Mouse (Mus musculus): ENCODE measurements at regions not wholly inside any gene's neighbourhood (a gene's known extent, or its start where the extent isn't known, plus 50 kb on each side); places are given as distances from the start of the nearest gene placed in this dataset.

GRCm38 (mm10) chr1:137738157-137738851 lies 437.2 kb downstream of the Ptprc start:
- H3K9me3 ChIP-seq = no peaks in the 10 kb centered on the region
- no peaks in the 10 kb centered on the region for H3K4me1 ChIP-seq
- no peak overlapping the region for H3K4me2 ChIP-seq (replicated peaks)
- H3K27me3 ChIP-seq = no peaks in the 10 kb centered on the region
- no peak for ATAC-seq (ENCODE audit: insufficient number of reproducible peaks, insufficient read depth, low FRiP score, low TSS enrichment)
- no peaks in the 10 kb centered on the region for H3K36me3 ChIP-seq
- no peak overlapping the region for H3K27ac ChIP-seq
- H3K9ac ChIP-seq = no peak overlapping the region
- no peak overlapping the region for H3K4me3 ChIP-seq
- WGBS = 22% methylated on average over 1 of the region's 1 CpGs

GRCm38 (mm10) chr1:137703882-137704281 lies 471.6 kb downstream of the Ptprc start:
- Histone ChIP-seq H3K4me2 (replicated peaks) (no peak overlapping the region), H3K9ac (no peak overlapping the region), H3K4me1 (no peaks in the 10 kb centered on the region), H3K27me3 (no peaks in the 10 kb centered on the region), H3K27ac (no peak overlapping the region), H3K4me3 (no peak overlapping the region), H3K36me3 (no peaks in the 10 kb centered on the region), H3K9me3 (no peaks in the 10 kb centered on the region)
- 78% methylated on average over 3 of the region's 3 CpGs for WGBS
- no peak for ATAC-seq (ENCODE audit: insufficient number of reproducible peaks, insufficient read depth, low FRiP score, low TSS enrichment)

- Histone ChIP-seq H3K36me3 (no peaks in the 10 kb centered on the region), H3K27me3 (no peaks in the 10 kb centered on the region), H3K9ac (no peak overlapping the region), H3K9me3 (no peaks in the 10 kb centered on the region), H3K27ac (no peak overlapping the region), H3K4me3 (no peak overlapping the region), H3K4me2 (replicated peaks) (no peak overlapping the region), H3K4me1 (no peaks in the 10 kb centered on the region)
- 87% methylated on average over 4 of the region's 4 CpGs for WGBS
- no peak for ATAC-seq (ENCODE audit: insufficient number of reproducible peaks, insufficient read depth, low FRiP score, low TSS enrichment)
Observed at GRCm38 (mm10) chr1:137698876-137699275, 476.6 kb downstream of the Ptprc start.

- no peak overlapping the region for H3K27ac ChIP-seq
- 78% methylated on average over 5 of the region's 5 CpGs for WGBS
- H3K27me3 ChIP-seq = no peaks in the 10 kb centered on the region
- no peaks in the 10 kb centered on the region for H3K9me3 ChIP-seq
- no peaks in the 10 kb centered on the region for H3K4me1 ChIP-seq
- no peak overlapping the region for H3K4me3 ChIP-seq
- no peak overlapping the region for H3K9ac ChIP-seq
- no peak for ATAC-seq (ENCODE audit: insufficient number of reproducible peaks, insufficient read depth, low FRiP score, low TSS enrichment)
- H3K36me3 ChIP-seq = no peaks in the 10 kb centered on the region
- H3K4me2 ChIP-seq (replicated peaks) = no peak overlapping the region
Observed at GRCm38 (mm10) chr1:137697289-137697688, 478.2 kb downstream of the Ptprc start.

GRCm38 (mm10) chr1:137696796-137697195 lies 478.7 kb downstream of the Ptprc start:
- Histone ChIP-seq H3K27me3 (no peaks in the 10 kb centered on the region), H3K4me3 (no peak overlapping the region), H3K36me3 (no peaks in the 10 kb centered on the region), H3K9me3 (no peaks in the 10 kb centered on the region), H3K27ac (no peak overlapping the region), H3K4me2 (replicated peaks) (no peak overlapping the region), H3K9ac (no peak overlapping the region), H3K4me1 (no peaks in the 10 kb centered on the region)
- ATAC-seq (ENCODE audit: insufficient number of reproducible peaks, insufficient read depth, low FRiP score, low TSS enrichment) = no peak
- WGBS = 34% methylated on average over 3 of the region's 3 CpGs

- no peak overlapping the region for H3K4me3 ChIP-seq
- H3K27me3 ChIP-seq = no peaks in the 10 kb centered on the region
- H3K36me3 ChIP-seq = no peaks in the 10 kb centered on the region
- 65% methylated on average over 3 of the region's 3 CpGs for WGBS
- no peak overlapping the region for H3K27ac ChIP-seq
- ATAC-seq (ENCODE audit: insufficient number of reproducible peaks, insufficient read depth, low FRiP score, low TSS enrichment) = no peak
- no peaks in the 10 kb centered on the region for H3K4me1 ChIP-seq
- no peak overlapping the region for H3K4me2 ChIP-seq (replicated peaks)
- no peak overlapping the region for H3K9ac ChIP-seq
- no peaks in the 10 kb centered on the region for H3K9me3 ChIP-seq
Observed at GRCm38 (mm10) chr1:137695751-137696150, 479.8 kb downstream of the Ptprc start.

GRCm38 (mm10) chr1:137692525-137692924 lies 483.0 kb downstream of the Ptprc start:
- Histone ChIP-seq H3K4me3 (no peak overlapping the region), H3K4me2 (replicated peaks) (no peak overlapping the region), H3K27ac (no peak overlapping the region), H3K4me1 (no peaks in the 10 kb centered on the region), H3K9ac (no peak overlapping the region), H3K36me3 (no peaks in the 10 kb centered on the region), H3K9me3 (no peaks in the 10 kb centered on the region), H3K27me3 (no peaks in the 10 kb centered on the region)
- ATAC-seq (ENCODE audit: insufficient number of reproducible peaks, insufficient read depth, low FRiP score, low TSS enrichment) = no peak
- 59% methylated on average over 2 of the region's 2 CpGs for WGBS

- Histone ChIP-seq H3K4me3 (no peak overlapping the region), H3K9me3 (no peaks in the 10 kb centered on the region), H3K27ac (no peak overlapping the region), H3K9ac (no peak overlapping the region), H3K4me2 (replicated peaks) (no peak overlapping the region), H3K27me3 (no peaks in the 10 kb centered on the region), H3K4me1 (no peaks in the 10 kb centered on the region), H3K36me3 (no peaks in the 10 kb centered on the region)
- ATAC-seq (ENCODE audit: insufficient number of reproducible peaks, insufficient read depth, low FRiP score, low TSS enrichment) = no peak
- 86% methylated on average over 9 of the region's 9 CpGs for WGBS
Observed at GRCm38 (mm10) chr1:137690860-137691595, 484.5 kb downstream of the Ptprc start.

- H3K4me2 ChIP-seq (replicated peaks) = no peak overlapping the region
- H3K27me3 ChIP-seq = no peaks in the 10 kb centered on the region
- H3K9ac ChIP-seq = no peak overlapping the region
- H3K4me3 ChIP-seq = no peak overlapping the region
- no peaks in the 10 kb centered on the region for H3K4me1 ChIP-seq
- ATAC-seq (ENCODE audit: insufficient number of reproducible peaks, insufficient read depth, low FRiP score, low TSS enrichment) = no peak
- no peaks in the 10 kb centered on the region for H3K9me3 ChIP-seq
- H3K36me3 ChIP-seq = no peaks in the 10 kb centered on the region
- 86% methylated on average over 5 of the region's 5 CpGs for WGBS
- H3K27ac ChIP-seq = no peak overlapping the region
Observed at GRCm38 (mm10) chr1:137670650-137671049, 504.9 kb downstream of the Ptprc start.

- Histone ChIP-seq H3K27ac (no peak overlapping the region), H3K36me3 (no peaks in the 10 kb centered on the region), H3K4me2 (replicated peaks) (no peak overlapping the region), H3K4me1 (no peaks in the 10 kb centered on the region), H3K9me3 (no peaks in the 10 kb centered on the region), H3K27me3 (no peaks in the 10 kb centered on the region), H3K9ac (no peak overlapping the region), H3K4me3 (no peak overlapping the region)
- ATAC-seq (ENCODE audit: insufficient number of reproducible peaks, insufficient read depth, low FRiP score, low TSS enrichment) = no peak
- 73% methylated on average over 3 of the region's 3 CpGs for WGBS
Observed at GRCm38 (mm10) chr1:137669849-137670248, 505.7 kb downstream of the Ptprc start.

- Histone ChIP-seq H3K9ac (no peak overlapping the region), H3K27me3 (no peaks in the 10 kb centered on the region), H3K36me3 (no peaks in the 10 kb centered on the region), H3K4me3 (no peak overlapping the region), H3K4me2 (replicated peaks) (no peak overlapping the region), H3K4me1 (peaks cover 9% of the 10 kb centered on the region), H3K9me3 (no peaks in the 10 kb centered on the region), H3K27ac (no peak overlapping the region)
- WGBS = 88% methylated on average over 1 of the region's 1 CpGs
- no peak for ATAC-seq (ENCODE audit: insufficient number of reproducible peaks, insufficient read depth, low FRiP score, low TSS enrichment)
Observed at GRCm38 (mm10) chr1:137658141-137658540, 517.4 kb downstream of the Ptprc start.

GRCm38 (mm10) chr1:137656900-137657458 lies 518.5 kb downstream of the Ptprc start:
- Histone ChIP-seq H3K9me3 (no peaks in the 10 kb centered on the region), H3K27ac (no peak overlapping the region), H3K4me1 (peaks cover 11% of the 10 kb centered on the region), H3K36me3 (no peaks in the 10 kb centered on the region), H3K4me3 (no peak overlapping the region), H3K4me2 (replicated peaks) (no peak overlapping the region), H3K9ac (no peak overlapping the region), H3K27me3 (no peaks in the 10 kb centered on the region)
- peak; percentile 41; the same call in 1 of the 2 replicates for ATAC-seq (ENCODE audit: insufficient number of reproducible peaks, insufficient read depth, low FRiP score, low TSS enrichment)
- WGBS = 54% methylated on average over 6 of the region's 6 CpGs
